Mouse (Mus musculus): Measurements from ENCODE around the gene Sap30. TPM values are rescaled to one million over a fixed set of nuclear protein-coding genes. Genes with fewer than 3 reads are reported as not detected.
A peak's percentile ranks its signal among the peaks of the same experiment; 100 is the strongest.
"Not testable (repeated sequence)": the region's sequence is repeated elsewhere in the genome, so short reads cannot be mapped to it uniquely, and the experiment has no call there.

Gene Sap30
- polyA plus RNA-seq, 1 experiment = 47.8 TPM

- H3K27ac ChIP-seq (ENCODE audit: insufficient read depth, low read depth, low read length) = no peak overlapping the region
- H3K4me3 ChIP-seq (ENCODE audit: insufficient read depth, low read length) = no peak overlapping the region
- TF ChIP-seq POLR2A (IDR thresholded peaks at IDR 0.05; ENCODE audit: borderline replicate concordance, low read depth, low read length) (no peak), CTCF (IDR thresholded peaks at IDR 0.05; ENCODE audit: low read depth, low read length) (no peak)
- H3K4me1 ChIP-seq (ENCODE audit: control insufficient read depth, insufficient read depth, low read length) = peaks cover 2% of the 10 kb centered on the region; the same call in 1 of the 2 replicates
Measured at GRCm38 (mm10) chr8:57517723-57518122, 30.1 kb upstream of the Sap30 start.

GRCm38 (mm10) chr8:57516685-57517084, 29.0 kb upstream of the Sap30 start:
- not testable (repeated sequence) for H3K4me3 ChIP-seq (ENCODE audit: insufficient read depth, low read length); H3K27ac ChIP-seq (ENCODE audit: insufficient read depth, low read depth, low read length)

GRCm38 (mm10) chr8:57513178-57513661, 25.6 kb upstream of the Sap30 start:
- not testable (repeated sequence) for H3K4me1 ChIP-seq (ENCODE audit: control insufficient read depth, insufficient read depth, low read length)
- peak overlapping the region; percentile 69 for H3K27ac ChIP-seq (ENCODE audit: insufficient read depth, low read depth, low read length)

More at GRCm38 (mm10) chr8:57516685-57517084, 29.0 kb upstream of the Sap30 start:
- not testable (repeated sequence) for H3K4me1 ChIP-seq (ENCODE audit: control insufficient read depth, insufficient read depth, low read length)

GRCm38 (mm10) chr8:57512141-57513056, 24.7 kb upstream of the Sap30 start:
- Histone ChIP-seq H3K4me1 (ENCODE audit: control insufficient read depth, insufficient read depth, low read length) (peaks cover 7% of the 10 kb centered on the region), H3K27ac (ENCODE audit: insufficient read depth, low read depth, low read length) (peak overlapping the region; percentile 93), H3K4me3 (ENCODE audit: insufficient read depth, low read length) (peak overlapping the region; percentile 90)
- TF ChIP-seq POLR2A (IDR thresholded peaks at IDR 0.05; ENCODE audit: borderline replicate concordance, low read depth, low read length) (no peak), CTCF (IDR thresholded peaks at IDR 0.05; ENCODE audit: low read depth, low read length) (no peak)

More at GRCm38 (mm10) chr8:57513178-57513661, 25.6 kb upstream of the Sap30 start:
- H3K4me3 ChIP-seq (ENCODE audit: insufficient read depth, low read length) = peak overlapping the region; percentile 71

- peaks cover 7% of the 10 kb centered on the region for H3K4me1 ChIP-seq (ENCODE audit: control insufficient read depth, insufficient read depth, low read length)
- H3K4me3 ChIP-seq (ENCODE audit: insufficient read depth, low read length) = peak within 1 kb of the TSS; percentile 90
- peak within 1 kb of the TSS; percentile 93 for H3K27ac ChIP-seq (ENCODE audit: insufficient read depth, low read depth, low read length)
- TF ChIP-seq POLR2A (IDR thresholded peaks at IDR 0.05; ENCODE audit: borderline replicate concordance, low read depth, low read length) (no peak), CTCF (IDR thresholded peaks at IDR 0.05; ENCODE audit: low read depth, low read length) (no peak)
Measured at GRCm38 (mm10) chr8:57511316-57512118, 23.9 kb upstream of the Sap30 start, which contains the start of gene Hmgb2. TSS of gene Hmgb2 (plus strand) at chr8:57511907.

- H3K4me3 ChIP-seq (ENCODE audit: insufficient read depth, low read length) = peak overlapping the region; percentile 80
- H3K4me1 ChIP-seq (ENCODE audit: control insufficient read depth, insufficient read depth, low read length) = peaks cover 12% of the 10 kb centered on the region
- peak overlapping the region; percentile 76 for H3K27ac ChIP-seq (ENCODE audit: insufficient read depth, low read depth, low read length)
- TF ChIP-seq CTCF (IDR thresholded peaks at IDR 0.05; ENCODE audit: low read depth, low read length) (no peak), POLR2A (IDR thresholded peaks at IDR 0.05; ENCODE audit: borderline replicate concordance, low read depth, low read length) (no peak)
Measured at GRCm38 (mm10) chr8:57510791-57511315, 23.2 kb upstream of the Sap30 start.

GRCm38 (mm10) chr8:57508657-57509056, 21.0 kb upstream of the Sap30 start:
- no peak for TF ChIP-seq CTCF (IDR thresholded peaks at IDR 0.05; ENCODE audit: low read depth, low read length)
- no peak for TF ChIP-seq POLR2A (IDR thresholded peaks at IDR 0.05; ENCODE audit: borderline replicate concordance, low read depth, low read length)
- H3K27ac ChIP-seq (ENCODE audit: insufficient read depth, low read depth, low read length) = no peak overlapping the region
- H3K4me1 ChIP-seq (ENCODE audit: control insufficient read depth, insufficient read depth, low read length) = peaks cover 29% of the 10 kb centered on the region
- H3K4me3 ChIP-seq (ENCODE audit: insufficient read depth, low read length) = no peak overlapping the region

GRCm38 (mm10) chr8:57507556-57508063, 19.9 kb upstream of the Sap30 start:
- H3K27ac ChIP-seq (ENCODE audit: insufficient read depth, low read depth, low read length) = no peak overlapping the region
- no peak for TF ChIP-seq CTCF (IDR thresholded peaks at IDR 0.05; ENCODE audit: low read depth, low read length)
- no peak for TF ChIP-seq POLR2A (IDR thresholded peaks at IDR 0.05; ENCODE audit: borderline replicate concordance, low read depth, low read length)
- peaks cover 29% of the 10 kb centered on the region for H3K4me1 ChIP-seq (ENCODE audit: control insufficient read depth, insufficient read depth, low read length)
- no peak overlapping the region for H3K4me3 ChIP-seq (ENCODE audit: insufficient read depth, low read length)

- H3K27ac ChIP-seq (ENCODE audit: insufficient read depth, low read depth, low read length) = peak overlapping the region; percentile 18; the same call in 1 of the 2 replicates
- peaks cover 29% of the 10 kb centered on the region for H3K4me1 ChIP-seq (ENCODE audit: control insufficient read depth, insufficient read depth, low read length)
- not testable (repeated sequence) for H3K4me3 ChIP-seq (ENCODE audit: insufficient read depth, low read length)
Measured at GRCm38 (mm10) chr8:57505500-57505899, 17.8 kb upstream of the Sap30 start.

Data from bone marrow macrophage, adult 2 months (primary cell).